Mouse (Mus musculus) lung, embryonic 14.5 days (tissue): Measurements from ENCODE around the gene Gm20388. TPM values are rescaled to one million over a fixed set of nuclear protein-coding genes. Genes with fewer than 3 reads are reported as not detected.

Source experiments
- ATAC-seq: fragments of 200-750 bp; cut with Nextera tagmentation; 2 replicates; pipeline ENCODE4 v1.8.0; 2017; ENCODE audit warnings: mild to moderate bottlenecking, moderate TSS enrichment, moderate library complexity; ENCODE audit not compliant: insufficient read depth
- DNase-seq: peaks from one replicate; pipeline ENCODE4 v3.0.0-alpha.2; 2015
- H3K27ac ChIP-seq: fragments of 300-500 bp; sonication (generic); 2 replicates; pipeline ENCODE4 v1.5.1; 2014; ENCODE audit warnings: low read depth, mild to moderate bottlenecking, moderate library complexity
- H3K27me3 ChIP-seq: fragments of 300-500 bp; sonication (generic); 2 replicates; pipeline ENCODE4 v1.6.1; 2014; ENCODE audit warnings: low read length, control low read depth; ENCODE audit not compliant: insufficient read depth
- H3K36me3 ChIP-seq: fragments of 300-500 bp; sonication (generic); 2 replicates; pipeline ENCODE4 v1.6.1; 2014; ENCODE audit warnings: control low read depth; ENCODE audit not compliant: insufficient read depth
- H3K4me1 ChIP-seq: fragments of 300-500 bp; sonication (generic); 2 replicates; pipeline ENCODE4 v1.6.1; 2014; ENCODE audit warnings: antibody characterized with exemption, control low read depth; ENCODE audit not compliant: insufficient read depth
- H3K4me2 ChIP-seq: fragments of 300-500 bp; sonication (generic); 2 replicates; pipeline ENCODE4 v1.6.1; 2014; ENCODE audit warnings: mild to moderate bottlenecking
- H3K4me3 ChIP-seq: fragments of 300-500 bp; sonication (generic); 2 replicates; pipeline ENCODE4 v1.5.1; 2014; ENCODE audit warnings: low read depth, low read length
- H3K9ac ChIP-seq: fragments of 300-500 bp; sonication (generic); 2 replicates; pipeline ENCODE4 v1.6.1; 2014
- H3K9me3 ChIP-seq: fragments of 300-500 bp; sonication (generic); 2 replicates; pipeline ENCODE4 v1.6.1; 2016; ENCODE audit warnings: low read depth, low read length, control low read depth
- CTCF ChIP-seq: IDR thresholded peaks from 2 replicates; pipeline ENCODE4 v1.5.1; 2016; ENCODE audit warnings: antibody characterized with exemption, low read depth
- WGBS: fragments of 180-500 bp; shearing (Covaris S2); extraction: QIAGEN DNeasy Blood & Tissue Kit; methylation state at CpG from one replicate; pipeline ENCODE4 v1.1.7; 2014; 5-methylcytosine and 5-hydroxymethylcytosine counted together
- polyA plus RNA-seq: library from polyadenylated mRNA; unstranded; fragments of >200 nt; fragmentation: Nextera tagmentation; extraction: Ambion mirVana; gene quantifications from 2 replicates; pipeline ENCODE4 v1.2.1, GENCODE M21; 2014

Gm20388 gene
- polyA plus RNA-seq, 1 experiment from 2014 or later: not detected

DNA sequence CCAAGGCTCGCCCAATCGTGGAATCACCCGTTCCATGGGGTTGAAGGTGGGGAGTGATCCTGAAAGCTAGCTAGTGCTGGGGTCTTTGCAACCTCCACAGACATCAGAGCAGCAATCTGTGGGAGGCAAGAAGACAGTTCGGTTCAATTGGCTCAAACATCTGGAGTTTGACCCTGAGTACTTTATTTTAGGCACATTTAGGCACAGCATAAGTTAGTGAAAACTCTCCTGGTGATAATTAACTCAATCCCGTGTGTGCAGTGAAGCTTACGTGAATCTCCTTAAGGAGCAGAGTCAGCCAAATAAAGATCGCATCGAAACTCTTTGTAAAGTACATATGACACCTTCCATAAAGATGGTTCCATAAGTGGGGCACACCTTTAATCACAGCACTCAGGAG lies 28.7 kb upstream of the Gm20388 start:
- no peaks in the 10 kb centered on the region for H3K9me3 ChIP-seq
- H3K4me1 ChIP-seq: no peaks in the 10 kb centered on the region; the same call in 1 of the 2 replicates
- H3K27ac ChIP-seq: no peak overlapping the region
- H3K4me2 ChIP-seq: no peak overlapping the region
- WGBS: 77% methylated on average over 8 of the region's 8 CpGs
- no peak for TF ChIP-seq CTCF
- H3K36me3 ChIP-seq: no peaks in the 10 kb centered on the region
- ATAC-seq: no peak
- no peak for DNase-seq
- H3K9ac ChIP-seq: no peak overlapping the region
- H3K4me3 ChIP-seq: no peak overlapping the region
- no peaks in the 10 kb centered on the region for H3K27me3 ChIP-seq

DNA sequence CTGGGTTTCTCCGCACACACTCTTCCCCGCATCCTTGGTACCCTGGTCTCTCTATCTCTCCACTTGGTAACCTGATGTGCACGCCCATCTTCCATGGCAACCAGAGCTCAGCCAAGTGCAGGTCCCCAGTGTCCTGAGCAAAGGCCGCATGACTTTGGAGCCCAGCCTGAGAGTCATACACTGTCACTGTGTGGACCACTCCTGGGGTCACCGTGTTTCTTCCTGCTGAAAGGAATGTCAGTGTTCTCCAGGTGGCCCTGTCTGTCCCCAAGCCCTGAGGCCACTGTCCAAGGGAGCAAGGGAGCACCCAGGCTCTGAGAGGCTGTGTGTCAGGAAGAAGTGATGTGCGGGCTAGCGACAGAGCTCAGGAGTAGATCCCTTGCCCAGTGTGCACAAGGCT lies 27.4 kb upstream of the Gm20388 start:
- no peak for TF ChIP-seq CTCF
- WGBS: 86% methylated on average over 7 of the region's 7 CpGs

DNA sequence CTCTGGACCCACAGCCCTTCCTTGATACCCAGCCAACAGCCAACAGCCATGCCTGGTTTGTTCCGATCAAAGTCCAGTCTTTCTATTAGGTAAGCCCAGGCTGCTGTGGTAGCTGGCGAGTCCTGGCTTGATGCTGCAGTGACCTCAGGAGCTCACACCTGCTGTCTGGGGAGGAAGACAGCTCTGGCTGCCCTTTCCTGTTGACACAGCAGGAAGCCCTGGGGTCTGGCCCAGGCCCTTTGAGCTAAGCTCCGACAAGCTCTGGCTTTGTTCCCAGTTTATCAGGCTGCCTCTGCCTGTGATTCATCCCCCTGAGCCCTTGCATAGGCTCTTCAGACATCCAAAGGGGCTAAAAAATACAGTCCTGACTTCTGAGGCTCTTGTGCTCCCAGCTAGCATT lies 25.0 kb upstream of the Gm20388 start:
- H3K36me3 ChIP-seq: no peaks in the 10 kb centered on the region
- H3K4me2 ChIP-seq: no peak overlapping the region
- 20% methylated on average over 3 of the region's 3 CpGs for WGBS
- no peak overlapping the region for H3K9ac ChIP-seq
- H3K9me3 ChIP-seq: no peaks in the 10 kb centered on the region
- ATAC-seq (peak; percentile 84), DNase-seq (peak; percentile 87)
- no peaks in the 10 kb centered on the region; the same call in 1 of the 2 replicates for H3K4me1 ChIP-seq
- no peak for TF ChIP-seq CTCF
- H3K27me3 ChIP-seq: no peaks in the 10 kb centered on the region
- H3K27ac ChIP-seq: no peak overlapping the region; the same call in 1 of the 2 replicates
- H3K4me3 ChIP-seq: no peak overlapping the region

More for the DNA sequence above, 27.4 kb upstream of the Gm20388 start:
- H3K27me3 ChIP-seq: no peaks in the 10 kb centered on the region
- ATAC-seq (no peak), DNase-seq (no peak)
- H3K9ac ChIP-seq: no peak overlapping the region
- no peaks in the 10 kb centered on the region for H3K36me3 ChIP-seq
- H3K4me3 ChIP-seq: no peak overlapping the region
- H3K9me3 ChIP-seq: no peaks in the 10 kb centered on the region
- no peak overlapping the region for H3K4me2 ChIP-seq
- no peaks in the 10 kb centered on the region; the same call in 1 of the 2 replicates for H3K4me1 ChIP-seq
- no peak overlapping the region for H3K27ac ChIP-seq

DNA sequence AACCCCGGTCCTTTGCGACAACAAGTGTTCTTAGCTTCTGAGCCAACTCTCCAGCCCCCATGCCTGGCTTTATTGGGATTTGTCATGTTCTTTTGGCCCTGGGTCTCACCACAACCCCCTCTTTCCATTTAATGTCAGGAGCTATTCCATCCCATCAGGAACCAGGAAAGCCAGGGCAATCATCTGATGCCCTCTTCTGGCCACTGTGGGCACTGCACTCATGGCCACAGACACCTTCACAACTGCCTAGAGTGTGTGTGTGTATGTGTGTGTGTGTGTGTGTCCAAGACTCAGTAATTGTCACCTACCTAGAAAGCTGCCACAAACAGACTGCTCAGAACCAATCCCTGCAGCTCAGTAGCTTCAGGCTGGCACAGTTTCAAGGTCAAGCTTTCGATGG lies 23.5 kb upstream of the Gm20388 start:
- ATAC-seq (no peak), DNase-seq (peak; percentile 63)
- Histone ChIP-seq H3K27ac (no peak overlapping the region), H3K9me3 (no peaks in the 10 kb centered on the region), H3K4me2 (no peak overlapping the region), H3K4me1 (no peaks in the 10 kb centered on the region; the same call in 1 of the 2 replicates), H3K9ac (no peak overlapping the region), H3K27me3 (no peaks in the 10 kb centered on the region), H3K4me3 (no peak overlapping the region), H3K36me3 (no peaks in the 10 kb centered on the region)
- peak; percentile 90 for TF ChIP-seq CTCF
- 87% methylated on average over 3 of the region's 3 CpGs for WGBS

DNA sequence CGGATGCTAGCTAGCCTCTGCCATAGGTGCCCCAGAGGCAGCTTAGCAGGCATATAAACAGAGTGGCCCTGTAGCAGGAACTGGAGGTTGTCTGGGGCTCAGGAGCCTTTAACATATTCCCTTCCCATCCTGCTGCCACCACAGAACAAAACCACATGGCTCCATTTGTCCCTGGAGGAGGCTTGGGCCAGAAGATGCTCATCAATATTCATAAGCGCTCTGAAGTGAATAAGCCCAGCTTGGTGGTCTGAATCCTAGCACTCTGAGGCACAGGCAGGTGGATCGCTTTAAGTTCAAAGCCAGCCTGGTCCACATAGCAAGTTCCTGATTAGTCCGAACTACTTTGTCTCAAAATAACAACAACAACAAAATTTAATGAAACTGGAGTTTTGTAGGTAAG lies 22.6 kb upstream of the Gm20388 start:
- DNase-seq (no peak), ATAC-seq (no peak)
- TF ChIP-seq CTCF: no peak
- H3K27me3 ChIP-seq: no peaks in the 10 kb centered on the region
- H3K9me3 ChIP-seq: no peaks in the 10 kb centered on the region
- WGBS: 75% methylated on average over 4 of the region's 4 CpGs
- H3K36me3 ChIP-seq: no peaks in the 10 kb centered on the region
- no peak overlapping the region for H3K4me2 ChIP-seq
- H3K4me3 ChIP-seq: no peak overlapping the region
- no peaks in the 10 kb centered on the region; the same call in 1 of the 2 replicates for H3K4me1 ChIP-seq
- no peak overlapping the region for H3K9ac ChIP-seq
- no peak overlapping the region for H3K27ac ChIP-seq

DNA sequence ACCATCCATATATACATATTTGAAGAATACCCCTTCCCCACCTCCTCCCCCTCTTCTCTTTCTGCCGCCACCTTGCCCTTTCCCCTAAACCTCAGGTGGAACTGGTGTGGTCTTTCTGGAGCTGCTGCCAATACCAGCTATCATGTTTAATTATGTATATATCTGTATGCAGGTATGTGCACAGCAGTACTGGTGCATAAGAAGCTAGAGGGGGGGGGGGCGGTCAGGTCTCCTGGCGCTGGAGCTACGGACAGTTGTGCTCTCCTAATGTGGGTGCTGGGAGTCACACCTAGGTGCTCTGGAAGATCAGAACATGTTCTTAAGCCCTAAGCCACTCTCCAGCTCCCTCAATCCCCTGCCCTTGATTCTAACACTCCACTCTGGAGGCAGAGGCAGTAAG lies 13.6 kb upstream of the Gm20388 start:
- Histone ChIP-seq H3K9me3 (no peaks in the 10 kb centered on the region), H3K4me3 (no peak overlapping the region), H3K9ac (no peak overlapping the region), H3K36me3 (no peaks in the 10 kb centered on the region), H3K4me1 (no peaks in the 10 kb centered on the region), H3K4me2 (no peak overlapping the region), H3K27ac (no peak overlapping the region), H3K27me3 (peaks cover 13% of the 10 kb centered on the region)
- no peak for DNase-seq
- 68% methylated on average over 4 of the region's 4 CpGs for WGBS
- ATAC-seq: no peak
- TF ChIP-seq CTCF: no peak

DNA sequence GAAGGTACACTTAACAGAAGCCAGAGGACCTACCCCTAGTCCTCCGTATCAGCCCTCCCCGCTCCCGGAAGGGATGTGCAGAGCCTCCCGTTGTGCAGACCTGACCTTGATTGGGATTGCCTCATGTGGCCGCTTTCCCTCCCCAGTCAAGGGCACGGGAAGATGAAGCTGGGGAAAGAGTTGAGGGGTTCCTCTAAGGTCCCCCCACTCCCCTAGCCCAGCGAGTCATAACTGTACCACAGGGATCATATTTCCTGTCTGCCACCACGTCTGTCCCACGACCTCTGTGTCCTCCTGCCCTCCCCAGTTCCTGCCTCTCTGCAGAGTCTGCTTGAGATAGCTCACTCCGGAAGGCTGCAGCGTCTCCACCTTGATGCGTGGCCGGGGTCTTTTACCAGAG lies 12.7 kb upstream of the Gm20388 start:
- Histone ChIP-seq H3K4me2 (no peak overlapping the region), H3K9ac (no peak overlapping the region), H3K27me3 (peaks cover 13% of the 10 kb centered on the region), H3K36me3 (no peaks in the 10 kb centered on the region), H3K27ac (no peak overlapping the region), H3K9me3 (no peaks in the 10 kb centered on the region), H3K4me3 (no peak overlapping the region), H3K4me1 (no peaks in the 10 kb centered on the region)
- no peak for TF ChIP-seq CTCF
- DNase-seq (no peak), ATAC-seq (peak; percentile 11; the same call in 1 of the 2 replicates)
- 11% methylated on average over 13 of the region's 13 CpGs for WGBS

DNA sequence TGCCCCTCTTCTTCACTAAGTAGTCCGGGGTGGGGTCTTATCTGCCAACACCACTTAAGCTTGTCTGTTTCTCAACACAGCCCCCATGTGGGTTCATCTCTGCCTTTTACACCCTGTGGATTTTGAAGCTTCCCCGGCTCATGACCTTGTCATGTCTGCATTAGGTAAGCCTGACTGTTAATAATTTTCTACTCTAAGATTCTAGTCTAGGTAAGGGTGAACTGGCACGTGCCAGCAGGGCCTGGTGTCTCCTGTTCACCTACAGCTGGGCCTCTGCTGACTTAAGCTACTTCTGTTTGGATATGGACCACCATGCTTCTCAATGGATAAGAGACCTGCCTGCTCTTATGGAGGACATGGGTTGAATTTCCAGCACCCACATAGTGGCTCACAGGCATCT lies 9.3 kb upstream of the Gm20388 start:
- Histone ChIP-seq H3K36me3 (no peaks in the 10 kb centered on the region), H3K27me3 (peaks cover 13% of the 10 kb centered on the region), H3K4me1 (no peaks in the 10 kb centered on the region), H3K4me3 (no peak overlapping the region), H3K9ac (no peak overlapping the region), H3K9me3 (no peaks in the 10 kb centered on the region), H3K27ac (no peak overlapping the region), H3K4me2 (no peak overlapping the region)
- TF ChIP-seq CTCF: no peak
- ATAC-seq (no peak), DNase-seq (no peak)
- WGBS: 52% methylated on average over 3 of the region's 3 CpGs
